Mouse (Mus musculus) regulatory T cell (primary cell): ENCODE measurements around the gene 2610528J11Rik.
"Not testable (repeated sequence)": the region's sequence is repeated elsewhere in the genome, so short reads cannot be mapped to it uniquely, and the experiment has no call there.

Experiments
- in situ Hi-C: fragments of 300-600 bp; cut with MboI, MseI; formaldehyde crosslinking; loops from one replicate; pipeline ENCODE4 v1.15.1; 2025; ENCODE audit warnings: high pct_unique_total_duplicates

Gene 2610528J11Rik

DNA sequence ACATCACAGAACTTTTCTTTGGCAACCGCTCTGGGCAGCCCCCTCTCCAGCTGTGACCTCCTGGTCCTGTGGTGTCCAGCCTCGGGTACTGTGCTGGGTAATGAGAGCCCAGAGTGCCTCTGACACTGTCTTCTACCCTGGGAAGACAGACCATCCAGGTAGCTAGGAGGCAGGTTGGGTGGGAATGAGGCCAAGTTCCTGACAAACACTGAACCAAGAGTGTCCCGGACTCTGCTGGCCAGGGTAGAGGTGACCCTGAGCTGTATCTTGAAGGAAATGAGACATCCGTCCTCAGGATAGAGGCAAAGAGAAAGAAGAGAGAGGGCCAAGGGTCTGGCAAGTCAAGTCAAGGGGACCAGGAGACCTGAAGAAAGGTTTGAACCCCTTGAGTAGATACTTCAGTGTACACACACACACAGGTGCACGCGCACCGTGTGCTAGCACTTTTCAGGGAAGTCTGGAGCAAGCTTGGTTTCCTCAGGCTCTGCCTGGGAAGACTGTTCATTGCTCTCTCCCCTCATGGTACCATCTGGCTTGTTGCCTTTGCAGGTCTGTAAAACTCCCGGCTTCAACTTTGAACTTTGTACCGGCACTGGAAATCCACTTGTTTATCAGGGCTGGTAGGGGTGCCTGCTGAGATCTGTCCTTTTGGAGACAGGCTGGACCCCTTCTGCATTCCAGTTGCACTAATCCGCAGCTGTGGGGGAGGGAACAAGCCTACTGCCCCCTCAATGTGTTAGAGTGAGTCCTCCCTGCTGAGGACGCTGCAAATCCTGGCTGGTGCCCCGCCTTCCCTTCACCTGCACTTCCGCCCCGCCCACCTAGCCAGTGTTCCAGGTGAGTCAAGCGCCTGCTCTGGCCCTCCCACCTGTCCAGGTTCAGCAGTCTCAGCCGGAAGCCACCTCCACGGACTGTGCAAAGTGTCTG, at the start of gene 2610528J11Rik:
TSS of gene 2610528J11Rik (plus strand) at position 592 of the 927 bp plus-strand sequence.
- in situ Hi-C loops: no loop called here

GRCm38 (mm10) chr4:118489717-118490132, 37.1 kb upstream of the 2610528J11Rik start, which contains the start of gene Tie1:
TSS of gene Tie1 (minus strand) at chr4:118490061.
- in situ Hi-C loops: no loop called here

GRCm38 (mm10) chr4:118490461-118490860, 36.3 kb upstream of the 2610528J11Rik start:
- in situ Hi-C loops: no loop called here

- in situ Hi-C loops: no loop called here
These were observed 26.6 kb upstream of the 2610528J11Rik start for GRCm38 (mm10) chr4:118500171-118500724.

GRCm38 (mm10) chr4:118500792-118501191, 26.0 kb upstream of the 2610528J11Rik start:
- in situ Hi-C loops: no loop called here

GRCm38 (mm10) chr4:118505551-118505950, 21.2 kb upstream of the 2610528J11Rik start:
- in situ Hi-C loops: no loop called here

DNA sequence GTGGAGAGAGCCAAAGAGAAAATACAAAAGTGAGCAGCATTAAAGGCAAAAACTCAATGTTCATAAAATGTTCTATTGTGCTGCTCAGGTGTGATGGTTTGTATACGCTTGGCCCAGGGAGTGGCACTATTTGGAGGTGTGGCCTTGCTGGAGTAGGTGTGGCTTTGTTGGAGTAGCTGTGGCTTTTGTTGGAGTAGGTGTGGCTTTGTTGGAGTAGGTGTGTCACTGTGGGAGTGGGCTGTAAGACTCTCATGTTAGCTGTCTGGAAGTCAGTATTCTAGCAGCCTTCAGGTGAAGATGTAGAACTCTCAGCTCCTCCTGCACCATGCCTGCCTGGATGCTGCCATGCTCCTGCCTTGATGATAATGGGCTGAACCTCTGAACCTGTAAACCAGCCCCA, 19.6 kb upstream of the 2610528J11Rik start:
- in situ Hi-C loops: not testable (repeated sequence)

GRCm38 (mm10) chr4:118509050-118509449, 17.7 kb upstream of the 2610528J11Rik start:
- in situ Hi-C loops: no loop called here

DNA sequence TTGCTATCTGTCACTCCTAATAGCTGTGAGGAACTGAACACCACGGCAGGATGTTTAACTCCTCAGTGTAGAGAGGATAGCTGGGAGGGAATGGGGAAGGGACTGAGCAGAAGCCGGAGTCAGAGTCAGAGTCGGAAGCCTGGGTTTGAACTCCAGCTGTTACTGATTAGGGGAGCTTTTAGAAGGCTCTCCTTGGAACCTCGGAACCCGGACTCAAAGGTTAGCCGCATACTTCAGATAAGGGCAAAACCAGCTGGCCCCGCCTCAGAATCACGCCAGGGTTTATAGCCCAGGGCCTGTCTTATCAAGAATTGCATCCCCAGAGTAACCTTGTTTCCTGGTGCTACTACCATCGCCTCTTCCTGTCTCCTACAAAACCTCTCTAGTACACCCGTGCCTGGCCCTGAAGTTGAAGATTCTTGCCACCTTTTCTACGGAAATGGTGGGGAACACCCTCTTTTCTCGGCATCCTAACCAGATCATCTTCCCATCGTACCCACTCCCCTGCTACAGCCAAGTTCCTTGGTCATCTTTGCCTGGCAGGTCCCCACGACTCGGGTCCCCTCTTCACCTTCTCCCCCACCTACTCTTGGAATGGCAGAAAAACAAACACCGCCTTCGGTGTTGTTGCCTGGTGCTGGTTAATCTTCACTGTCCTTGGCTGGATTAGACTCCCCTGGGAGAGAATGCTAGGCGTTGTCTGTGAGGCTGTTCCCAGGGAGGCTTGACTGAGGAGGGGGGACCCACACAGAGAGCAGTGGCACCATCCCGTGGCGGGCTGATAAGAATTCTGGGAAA, 9.9 kb upstream of the 2610528J11Rik start:
- in situ Hi-C loops: no loop called here

GRCm38 (mm10) chr4:118517497-118518146, 9.2 kb upstream of the 2610528J11Rik start:
- in situ Hi-C loops: no loop called here

DNA sequence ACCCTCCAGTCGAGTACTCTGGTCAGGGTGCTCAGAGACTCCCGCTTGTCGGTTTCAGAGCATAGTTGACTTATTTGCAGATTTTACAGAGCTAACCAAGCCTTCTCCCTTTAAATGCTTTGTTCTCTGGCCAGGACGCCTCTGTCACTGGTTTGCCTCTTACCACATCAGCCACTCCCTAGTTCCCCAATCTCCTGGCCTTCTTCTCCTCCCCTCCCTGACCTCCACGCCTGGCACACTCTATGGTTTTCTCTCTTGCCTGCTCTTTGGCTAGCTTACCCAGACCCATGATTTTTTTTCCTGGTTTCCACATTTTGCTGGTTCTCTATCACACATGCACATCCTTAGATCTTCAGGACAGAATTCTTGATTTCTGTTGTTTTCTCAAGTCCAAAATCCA, 8.6 kb upstream of the 2610528J11Rik start:
- in situ Hi-C loops: no loop called here

GRCm38 (mm10) chr4:118522248-118522647, 4.6 kb upstream of the 2610528J11Rik start:
- in situ Hi-C loops: loop anchor here (5.0 kb wide), 1 partner anchor 40 kb away; no protein-coding TSS in a partner anchor

DNA sequence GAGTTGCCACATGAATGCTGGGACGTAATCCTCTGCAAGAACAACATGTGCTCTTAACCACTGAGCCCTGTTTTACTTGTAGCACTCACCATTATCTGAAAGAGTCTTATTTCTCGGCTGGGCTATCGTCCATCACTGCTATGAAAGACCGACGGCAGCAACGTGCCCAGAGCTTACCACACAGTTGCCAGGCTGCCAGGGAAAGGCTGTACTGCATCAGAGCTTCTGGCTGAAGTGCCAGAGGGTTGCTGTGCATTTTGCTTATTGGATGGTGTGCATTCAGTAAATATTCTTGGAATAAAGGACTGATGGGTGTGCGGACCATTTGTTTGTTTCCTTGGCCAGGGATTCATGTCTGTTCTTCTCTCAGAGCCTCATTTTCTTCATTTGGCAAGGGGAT, 2.8 kb upstream of the 2610528J11Rik start:
- in situ Hi-C loops: loop anchor here (5.0 kb wide), 1 partner anchor 42 kb away; no protein-coding TSS in a partner anchor

- in situ Hi-C loops: no loop called here
These were observed 1.0 kb upstream of the 2610528J11Rik start for GRCm38 (mm10) chr4:118525779-118526178.

DNA sequence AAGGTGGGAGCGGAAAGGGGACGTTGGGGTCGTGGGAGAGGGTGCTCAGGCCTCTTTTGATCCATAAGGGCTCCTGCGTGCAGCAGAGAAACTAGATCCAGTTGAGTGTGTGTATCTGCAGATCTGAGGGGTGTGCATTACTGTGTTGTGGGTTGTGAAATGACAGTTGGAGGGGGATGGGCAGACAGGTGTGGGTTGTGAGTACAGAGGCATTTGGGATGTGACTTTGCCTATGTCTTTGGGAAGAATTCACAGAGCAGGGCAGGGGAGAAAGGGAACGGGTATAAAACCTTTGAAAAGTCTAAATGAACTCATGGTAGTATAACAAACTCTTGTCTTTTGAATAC, 509 bp downstream of the 2610528J11Rik start:
- in situ Hi-C loops: no loop called here

DNA sequence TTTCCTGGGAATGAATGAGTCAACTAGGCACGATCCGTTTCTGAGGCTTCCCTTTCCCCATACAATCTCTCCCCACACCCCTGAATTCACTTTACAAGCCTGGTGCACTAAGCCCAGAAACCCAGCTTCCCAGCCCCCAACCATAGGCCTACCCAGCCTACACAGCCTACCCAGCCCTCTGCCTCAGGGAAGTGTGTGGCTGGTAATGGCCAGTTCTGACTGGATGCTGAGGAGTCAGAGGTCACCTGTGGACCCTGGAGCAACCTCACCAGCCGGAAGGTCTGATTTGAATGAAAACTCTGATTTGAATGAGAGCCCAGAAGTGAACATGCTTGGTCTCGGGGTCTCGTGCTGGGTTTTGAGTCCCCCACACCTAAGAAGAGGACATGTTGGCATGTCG, 921 bp downstream of the 2610528J11Rik start:
- in situ Hi-C loops: no loop called here

DNA sequence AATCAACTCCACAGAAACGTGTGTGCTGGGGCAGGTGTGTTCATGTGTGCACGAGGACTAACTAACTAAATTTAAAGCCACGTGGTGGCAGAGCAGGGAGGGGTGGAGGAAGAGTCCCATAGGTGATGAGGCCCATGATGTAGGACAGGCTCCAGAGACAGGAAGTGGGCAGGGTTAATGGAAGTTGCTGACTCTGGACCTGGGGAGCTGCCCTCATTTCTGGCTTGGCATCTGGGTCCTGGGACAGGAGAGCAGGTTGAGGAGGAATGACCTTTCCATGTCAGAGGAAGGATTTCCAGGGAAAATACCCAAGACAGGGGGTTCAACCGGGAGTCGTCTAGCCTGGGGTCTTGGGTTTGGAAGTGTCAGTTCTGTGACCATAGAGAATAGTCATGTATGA, 5.9 kb downstream of the 2610528J11Rik start:
- in situ Hi-C loops: no loop called here

- in situ Hi-C loops: no loop called here
These were observed 6.4 kb downstream of the 2610528J11Rik start for GRCm38 (mm10) chr4:118533156-118533555.

GRCm38 (mm10) chr4:118533605-118534004, 6.8 kb downstream of the 2610528J11Rik start:
- in situ Hi-C loops: no loop called here

DNA sequence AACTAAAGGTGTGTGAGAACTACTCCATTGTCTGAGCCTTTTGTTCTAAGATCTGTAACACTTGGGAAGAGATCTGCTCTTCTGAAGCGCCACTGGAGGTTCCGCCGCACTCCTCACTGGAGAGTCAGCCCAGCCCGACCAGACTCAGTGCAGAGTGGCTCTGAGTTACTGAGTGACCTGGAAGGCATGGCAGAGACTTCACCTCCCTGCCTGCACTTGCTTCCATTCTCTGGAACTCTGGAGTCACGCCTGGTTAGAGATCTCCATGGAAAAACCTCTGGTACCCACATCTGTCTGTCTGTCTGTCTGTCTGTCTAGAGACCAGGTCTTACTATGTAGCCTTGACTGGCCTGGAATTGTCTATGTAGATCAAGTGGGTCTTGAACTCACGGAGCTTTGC, 8.8 kb downstream of the 2610528J11Rik start:
- in situ Hi-C loops: no loop called here

GRCm38 (mm10) chr4:118537801-118538200, 11.0 kb downstream of the 2610528J11Rik start:
- in situ Hi-C loops: no loop called here
